Mouse (Mus musculus): ENCODE results near the gene E430018J23Rik. TPM values are rescaled to one million over a fixed set of nuclear protein-coding genes. Genes with fewer than 3 reads are reported as not detected.

The E430018J23Rik gene
- 1 to 10 TPM; 3.1 to 4.0 TPM for total RNA-seq (2021)
- 3.1 and 3.5 TPM in 2 replicates for polyA plus RNA-seq (2012; rRNA removed)
- long read RNA-seq, partial matches to known transcripts, result 0 of 2 reads
- long read RNA-seq, other reads (novel, unspliced or antisense), result 2 of 2 reads

DNA sequence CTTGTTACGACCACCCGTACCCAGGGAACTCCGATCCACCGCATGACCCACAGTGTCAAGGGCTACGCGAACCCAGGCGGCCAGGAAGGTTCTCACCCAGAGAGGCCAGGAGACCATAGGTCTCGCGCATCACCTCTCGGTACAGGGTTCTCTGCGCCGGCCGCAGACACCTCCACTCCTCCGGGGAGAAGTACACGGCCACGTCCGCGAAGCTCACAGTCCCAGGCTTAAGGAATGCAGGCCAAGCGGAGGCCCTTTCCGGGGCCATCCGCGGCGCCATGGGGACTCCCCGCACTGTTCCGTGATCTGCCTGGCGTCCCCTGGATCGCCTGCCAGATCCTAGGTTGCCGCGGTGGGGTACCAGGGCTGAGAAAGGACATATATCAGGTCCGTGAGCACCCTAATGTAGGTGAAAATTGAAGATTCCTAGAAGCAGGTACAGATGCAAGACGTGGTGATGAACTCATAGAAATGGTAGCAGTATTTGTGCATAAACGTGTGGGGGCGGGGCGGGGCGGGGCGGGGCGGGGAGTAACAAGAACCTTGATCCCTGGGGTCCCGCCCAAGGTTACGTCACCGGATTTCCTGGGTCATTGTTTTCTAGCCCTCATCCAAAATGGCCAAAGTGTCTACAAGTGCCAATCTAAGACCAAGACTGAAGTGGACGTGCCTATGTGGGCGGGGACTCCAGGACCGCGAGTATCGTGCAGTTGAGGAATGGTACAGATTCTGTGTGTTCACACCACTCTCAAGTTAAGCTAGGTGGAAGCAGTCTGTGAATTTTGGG lies at the start of gene E430018J23Rik:
Gene E430018J23Rik, minus strand, starts transcription at position 473 of the 787 bp plus-strand sequence.
- H3K36me3 ChIP-seq (ENCODE audit: control insufficient read depth, insufficient read depth, low read length), result no peaks in the 10 kb centered on the region; the same call in 1 of the 2 replicates
- TF ChIP-seq EP300 (IDR thresholded peaks at IDR 0.05; ENCODE audit: insufficient read depth, low read depth, low read length), result peak; percentile 76; the same call in 1 of the 2 replicates
- TF ChIP-seq POLR2A (IDR thresholded peaks at IDR 0.05; ENCODE audit: insufficient read depth, low read depth, low read length), result peak; percentile 86
- no peak for TF ChIP-seq CTCF (IDR thresholded peaks at IDR 0.05)
- peak; percentile 95 to 97 for DNase-seq
- peaks cover 7% of the 10 kb centered on the region for H3K4me1 ChIP-seq (ENCODE audit: control insufficient read depth, insufficient read depth, low read length)
- peak within 1 kb of the TSS; percentile 97 for H3K4me3 ChIP-seq
- intact Hi-C loops (cut with DNase I), result loop anchor here (2.0 to 5.0 kb wide), 3 partner anchors 13 to 79 kb away; partner anchors contain the start of genes Zfp747 and Zfp764
- no peaks in the 10 kb centered on the region for H3K79me2 ChIP-seq (replicated peaks; ENCODE audit: control insufficient read depth, insufficient read depth, low read length)
- H3K27ac ChIP-seq, result peak within 1 kb of the TSS; percentile 96
- peak within 1 kb of the TSS; percentile 79 for H3K9ac ChIP-seq (ENCODE audit: low read depth, low read length)
- H3K27me3 ChIP-seq (ENCODE audit: control insufficient read depth, insufficient read depth, low read length), result no peaks in the 10 kb centered on the region
- under 1% methylated on average over 45 of the region's 45 CpGs for WGBS

- TF ChIP-seq EP300 (IDR thresholded peaks at IDR 0.05; ENCODE audit: insufficient read depth, low read depth, low read length) (no peak), CTCF (IDR thresholded peaks at IDR 0.05) (peak; percentile 63), POLR2A (IDR thresholded peaks at IDR 0.05; ENCODE audit: insufficient read depth, low read depth, low read length) (no peak)
- H3K27ac ChIP-seq, result no peak overlapping the region
- intact Hi-C loops (cut with DNase I), result no loop called here
- H3K9ac ChIP-seq (ENCODE audit: low read depth, low read length), result no peak overlapping the region
- H3K4me3 ChIP-seq, result no peak overlapping the region
- H3K79me2 ChIP-seq (replicated peaks; ENCODE audit: control insufficient read depth, insufficient read depth, low read length), result no peaks in the 10 kb centered on the region
- no peaks in the 10 kb centered on the region for H3K4me1 ChIP-seq (ENCODE audit: control insufficient read depth, insufficient read depth, low read length)
- DNase-seq, result no peak
- H3K27me3 ChIP-seq (ENCODE audit: control insufficient read depth, insufficient read depth, low read length), result no peaks in the 10 kb centered on the region
- whole genome bisulfite sequencing, result 89% methylated on average over 3 of the region's 3 CpGs
- no peaks in the 10 kb centered on the region for H3K36me3 ChIP-seq (ENCODE audit: control insufficient read depth, insufficient read depth, low read length)
Measured at GRCm38 (mm10) chr7:127437724-127438123, 44.3 kb upstream of the E430018J23Rik start.

- H3K36me3 ChIP-seq (ENCODE audit: control insufficient read depth, insufficient read depth, low read length), result no peaks in the 10 kb centered on the region
- no peaks in the 10 kb centered on the region for H3K79me2 ChIP-seq (replicated peaks; ENCODE audit: control insufficient read depth, insufficient read depth, low read length)
- no peak for DNase-seq
- intact Hi-C loops (cut with DNase I), result no loop called here
- no peaks in the 10 kb centered on the region for H3K4me1 ChIP-seq (ENCODE audit: control insufficient read depth, insufficient read depth, low read length)
- no peak overlapping the region for H3K4me3 ChIP-seq
- no peak overlapping the region for H3K27ac ChIP-seq
- WGBS, result 67% methylated on average over 4 of the region's 4 CpGs
- H3K9ac ChIP-seq (ENCODE audit: low read depth, low read length), result no peak overlapping the region
- no peaks in the 10 kb centered on the region for H3K27me3 ChIP-seq (ENCODE audit: control insufficient read depth, insufficient read depth, low read length)
- TF ChIP-seq EP300 (IDR thresholded peaks at IDR 0.05; ENCODE audit: insufficient read depth, low read depth, low read length) (no peak), POLR2A (IDR thresholded peaks at IDR 0.05; ENCODE audit: insufficient read depth, low read depth, low read length) (no peak), CTCF (IDR thresholded peaks at IDR 0.05) (no peak)
Measured at GRCm38 (mm10) chr7:127435206-127435605, 41.8 kb upstream of the E430018J23Rik start.

DNA sequence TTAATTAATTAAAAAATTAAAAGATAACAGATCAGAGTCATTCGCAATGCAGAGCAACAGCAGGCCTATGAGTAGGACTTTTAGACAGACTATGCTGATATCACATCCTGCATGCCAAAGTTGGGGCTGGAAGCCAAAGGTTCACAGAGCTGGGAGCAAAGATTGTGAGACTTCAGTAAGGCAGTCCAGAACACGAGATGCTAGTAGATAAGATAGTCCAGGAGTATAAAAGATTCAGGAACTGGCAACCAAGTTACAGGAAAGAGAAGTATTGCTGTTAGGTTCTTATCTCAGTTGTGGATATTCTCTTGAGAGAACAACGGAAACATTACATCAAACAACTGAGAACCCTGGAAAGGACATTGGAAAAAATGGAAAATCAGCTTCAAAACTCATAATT lies 32.9 kb upstream of the E430018J23Rik start:
- Histone ChIP-seq H3K4me3 (no peak overlapping the region), H3K27ac (no peak overlapping the region; the same call in 1 of the 2 replicates), H3K27me3 (ENCODE audit: control insufficient read depth, insufficient read depth, low read length) (no peaks in the 10 kb centered on the region), H3K79me2 (replicated peaks; ENCODE audit: control insufficient read depth, insufficient read depth, low read length) (no peaks in the 10 kb centered on the region), H3K36me3 (ENCODE audit: control insufficient read depth, insufficient read depth, low read length) (no peaks in the 10 kb centered on the region), H3K4me1 (ENCODE audit: control insufficient read depth, insufficient read depth, low read length) (peaks cover 6% of the 10 kb centered on the region), H3K9ac (ENCODE audit: low read depth, low read length) (no peak overlapping the region)
- intact Hi-C loops (cut with DNase I), result no loop called here
- no peak for TF ChIP-seq CTCF (IDR thresholded peaks at IDR 0.05)
- TF ChIP-seq POLR2A (IDR thresholded peaks at IDR 0.05; ENCODE audit: insufficient read depth, low read depth, low read length), result no peak
- TF ChIP-seq EP300 (IDR thresholded peaks at IDR 0.05; ENCODE audit: insufficient read depth, low read depth, low read length), result 0 out of 2 replicates have a peak, but pooled peaks have one; percentile 36
- peak in 1 of 2 experiments; percentile 57 for DNase-seq
- 22% methylated on average over 3 of the region's 3 CpGs for WGBS

DNA sequence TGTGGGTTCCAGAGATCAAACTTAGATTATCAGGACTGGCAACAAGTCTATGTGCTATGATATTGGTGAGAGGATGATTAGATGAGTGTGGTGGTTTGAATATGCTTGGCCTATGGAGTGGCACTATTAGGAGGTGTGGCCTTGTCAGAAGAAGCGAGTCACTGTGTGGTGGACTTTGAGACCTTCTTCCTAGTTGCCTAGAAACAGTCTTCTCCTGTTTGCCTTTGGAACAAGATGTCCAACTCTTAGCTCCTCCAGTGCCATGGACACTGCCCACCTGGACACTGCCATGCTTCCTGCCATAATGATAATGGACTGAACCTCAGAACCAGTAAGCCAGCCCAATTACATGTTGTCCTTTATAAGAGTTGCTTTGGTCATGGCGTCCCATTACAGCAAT lies 32.5 kb upstream of the E430018J23Rik start:
- no peaks in the 10 kb centered on the region for H3K27me3 ChIP-seq (ENCODE audit: control insufficient read depth, insufficient read depth, low read length)
- no peak overlapping the region for H3K9ac ChIP-seq (ENCODE audit: low read depth, low read length)
- no peak overlapping the region; the same call in 1 of the 2 replicates for H3K27ac ChIP-seq
- no peak for DNase-seq
- H3K79me2 ChIP-seq (replicated peaks; ENCODE audit: control insufficient read depth, insufficient read depth, low read length), result no peaks in the 10 kb centered on the region
- intact Hi-C loops (cut with DNase I), result no loop called here
- H3K4me3 ChIP-seq, result no peak overlapping the region
- H3K36me3 ChIP-seq (ENCODE audit: control insufficient read depth, insufficient read depth, low read length), result no peaks in the 10 kb centered on the region
- WGBS, result 63% methylated on average over 2 of the region's 2 CpGs
- H3K4me1 ChIP-seq (ENCODE audit: control insufficient read depth, insufficient read depth, low read length), result peaks cover 6% of the 10 kb centered on the region
- TF ChIP-seq POLR2A (IDR thresholded peaks at IDR 0.05; ENCODE audit: insufficient read depth, low read depth, low read length) (no peak), CTCF (IDR thresholded peaks at IDR 0.05) (no peak), EP300 (IDR thresholded peaks at IDR 0.05; ENCODE audit: insufficient read depth, low read depth, low read length) (no peak)

DNA sequence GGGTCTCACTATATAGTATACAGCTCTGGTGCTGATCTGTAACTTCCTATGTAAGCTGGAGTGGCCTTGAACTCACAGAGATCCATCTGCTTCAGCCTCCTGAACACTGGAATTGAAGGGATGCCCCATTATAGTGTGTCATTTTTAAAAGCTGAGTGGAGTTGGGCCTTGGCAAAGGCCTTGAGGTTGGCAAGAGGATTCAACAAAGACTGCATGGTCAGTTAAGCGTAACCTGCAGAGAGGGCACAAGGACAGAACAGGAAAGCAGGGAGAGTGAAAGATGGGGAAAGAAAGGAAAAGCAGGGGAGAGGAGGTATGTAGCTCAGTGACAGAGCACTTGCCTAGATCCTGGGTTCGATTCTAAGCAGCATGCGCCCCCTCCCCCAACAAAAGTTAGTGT lies 31.9 kb upstream of the E430018J23Rik start:
- no peaks in the 10 kb centered on the region for H3K79me2 ChIP-seq (replicated peaks; ENCODE audit: control insufficient read depth, insufficient read depth, low read length)
- peaks cover 6% of the 10 kb centered on the region for H3K4me1 ChIP-seq (ENCODE audit: control insufficient read depth, insufficient read depth, low read length)
- no peak overlapping the region for H3K27ac ChIP-seq
- H3K36me3 ChIP-seq (ENCODE audit: control insufficient read depth, insufficient read depth, low read length), result no peaks in the 10 kb centered on the region
- H3K9ac ChIP-seq (ENCODE audit: low read depth, low read length), result no peak overlapping the region
- TF ChIP-seq EP300 (IDR thresholded peaks at IDR 0.05; ENCODE audit: insufficient read depth, low read depth, low read length) (no peak), CTCF (IDR thresholded peaks at IDR 0.05) (no peak), POLR2A (IDR thresholded peaks at IDR 0.05; ENCODE audit: insufficient read depth, low read depth, low read length) (no peak)
- no peak for DNase-seq
- H3K27me3 ChIP-seq (ENCODE audit: control insufficient read depth, insufficient read depth, low read length), result no peaks in the 10 kb centered on the region
- 89% methylated on average over 3 of the region's 3 CpGs for WGBS
- no peak overlapping the region for H3K4me3 ChIP-seq
- intact Hi-C loops (cut with DNase I), result no loop called here
